Comparison of ENCODE assay signal across 10 mouse cellular contexts in genomic region chr2:115723452-115723851, GRCm38 (mm10).
A peak's percentile ranks its signal among the peaks of the same experiment; 100 is the strongest.
DNase-seq lines count a peak whose midpoint lies in the region; ATAC-seq and TF ChIP-seq lines count a peak whose summit lies in the region.
"Had no signal": no experiment of that assay in that cellular context is flagged by ENCODE, and none has a peak within 500 bp of the region (broad histone marks: within the 10 kb centered on the region; RNA-seq: fewer than 3 reads in every experiment).

No protein-coding gene starts in this region.

- WGBS in hindbrain, embryonic 14.5 days: 12% methylated on average over 8 of the region's 8 CpGs
- WGBS in hindbrain, embryonic 12.5 days: 18% methylated on average over 8 of the region's 8 CpGs
- WGBS in stomach, embryonic 14.5 days: 28% methylated on average over 8 of the region's 8 CpGs
- WGBS in stomach, postnatal 0 days: 27% methylated on average over 8 of the region's 8 CpGs
- WGBS in kidney, postnatal 0 days: 47% methylated on average over 8 of the region's 8 CpGs

- TF ChIP-seq CTCF in stomach, postnatal 0 days (IDR thresholded peaks at IDR 0.05; ENCODE audit: low read depth): no peak
- TF ChIP-seq CTCF in kidney, postnatal 0 days (IDR thresholded peaks at IDR 0.05; ENCODE audit: low read depth): no peak

- H3K27ac ChIP-seq in hindbrain, embryonic 14.5 days: no peak overlapping the region
- H3K27ac ChIP-seq in hindbrain, embryonic 12.5 days: no peak overlapping the region
- H3K27ac ChIP-seq in stomach, embryonic 14.5 days (ENCODE audit: low read length): peak overlapping the region; percentile 15; the same call in 1 of the 2 replicates
- no peak overlapping the region for H3K27ac ChIP-seq in stomach, postnatal 0 days (replicated peaks)
- no peak overlapping the region for H3K27ac ChIP-seq in kidney, postnatal 0 days

- no peaks in the 10 kb centered on the region for H3K27me3 ChIP-seq in hindbrain, embryonic 14.5 days (ENCODE audit: control insufficient read depth, insufficient read depth, low read length)
- no peaks in the 10 kb centered on the region for H3K27me3 ChIP-seq in hindbrain, embryonic 12.5 days
- H3K27me3 ChIP-seq in stomach, embryonic 14.5 days (ENCODE audit: control insufficient read depth, insufficient read depth, low read length): no peaks in the 10 kb centered on the region
- H3K27me3 ChIP-seq in stomach, postnatal 0 days (ENCODE audit: control insufficient read depth, insufficient read depth, low read length): no peaks in the 10 kb centered on the region
- H3K27me3 ChIP-seq in kidney, postnatal 0 days (ENCODE audit: insufficient read depth, low read length): no peaks in the 10 kb centered on the region

- H3K4me3 ChIP-seq in hindbrain, embryonic 14.5 days (replicated peaks; ENCODE audit: low read length): no peak overlapping the region
- H3K4me3 ChIP-seq in hindbrain, embryonic 12.5 days: no peak overlapping the region
- H3K4me3 ChIP-seq in stomach, embryonic 14.5 days (ENCODE audit: low read depth, low read length): no peak overlapping the region
- no peak overlapping the region for H3K4me3 ChIP-seq in stomach, postnatal 0 days (ENCODE audit: low read depth, low read length)
- H3K4me3 ChIP-seq in kidney, postnatal 0 days (replicated peaks; ENCODE audit: low read depth, low read length): no peak overlapping the region

- no peak overlapping the region for H3K9ac ChIP-seq in hindbrain, embryonic 14.5 days
- H3K9ac ChIP-seq in hindbrain, embryonic 12.5 days: no peak overlapping the region
- no peak overlapping the region for H3K9ac ChIP-seq in stomach, embryonic 14.5 days (replicated peaks; ENCODE audit: low read depth, low read length)
- no peak overlapping the region for H3K9ac ChIP-seq in stomach, postnatal 0 days (ENCODE audit: low read length)
- H3K9ac ChIP-seq in kidney, postnatal 0 days (ENCODE audit: low read depth, low read length): no peak overlapping the region

- 0 out of 2 replicates have a peak, but pooled peaks cover 4% of the 10 kb centered on the region for H3K9me3 ChIP-seq in hindbrain, embryonic 14.5 days (ENCODE audit: control insufficient read depth, low read length)
- peaks cover 8% of the 10 kb centered on the region; the same call in 1 of the 2 replicates for H3K9me3 ChIP-seq in hindbrain, embryonic 12.5 days (replicated peaks)
- H3K9me3 ChIP-seq in stomach, embryonic 14.5 days (ENCODE audit: control insufficient read depth, low read depth, low read length): peaks cover 7% of the 10 kb centered on the region; the same call in 1 of the 2 replicates
- H3K9me3 ChIP-seq in stomach, postnatal 0 days (ENCODE audit: control insufficient read depth, low read length): no peaks in the 10 kb centered on the region
- peaks cover 5% of the 10 kb centered on the region for H3K9me3 ChIP-seq in kidney, postnatal 0 days (replicated peaks; ENCODE audit: low read length)

- no peaks in the 10 kb centered on the region for H3K36me3 ChIP-seq in hindbrain, embryonic 14.5 days (replicated peaks; ENCODE audit: control insufficient read depth, insufficient read depth)
- no peaks in the 10 kb centered on the region for H3K36me3 ChIP-seq in hindbrain, embryonic 12.5 days
- H3K36me3 ChIP-seq in stomach, embryonic 14.5 days (ENCODE audit: control insufficient read depth, insufficient read depth, low read length): no peaks in the 10 kb centered on the region; the same call in 1 of the 2 replicates
- H3K36me3 ChIP-seq in stomach, postnatal 0 days (ENCODE audit: control insufficient read depth, insufficient read depth, low read length): no peaks in the 10 kb centered on the region
- H3K36me3 ChIP-seq in kidney, postnatal 0 days (ENCODE audit: insufficient read depth, low read length): no peaks in the 10 kb centered on the region

- H3K4me2 ChIP-seq in hindbrain, embryonic 14.5 days (replicated peaks): no peak overlapping the region
- H3K4me2 ChIP-seq in hindbrain, embryonic 12.5 days (replicated peaks): no peak overlapping the region
- H3K4me2 ChIP-seq in stomach, embryonic 14.5 days (replicated peaks; ENCODE audit: low read depth, low read length): no peak overlapping the region
- H3K4me2 ChIP-seq in stomach, postnatal 0 days (replicated peaks; ENCODE audit: low read depth): no peak overlapping the region
- H3K4me2 ChIP-seq in kidney, postnatal 0 days (ENCODE audit: low read length): no peak overlapping the region

- peaks cover 12% of the 10 kb centered on the region; the same call in 1 of the 2 replicates for H3K4me1 ChIP-seq in hindbrain, embryonic 14.5 days (replicated peaks; ENCODE audit: control insufficient read depth, insufficient read depth, low read length)
- peaks cover 25% of the 10 kb centered on the region for H3K4me1 ChIP-seq in hindbrain, embryonic 12.5 days
- peaks cover 10% of the 10 kb centered on the region; the same call in 1 of the 2 replicates for H3K4me1 ChIP-seq in stomach, embryonic 14.5 days (ENCODE audit: control insufficient read depth, insufficient read depth, low read length)
- H3K4me1 ChIP-seq in stomach, postnatal 0 days (replicated peaks; ENCODE audit: control insufficient read depth, insufficient read depth): no peaks in the 10 kb centered on the region
- H3K4me1 ChIP-seq in kidney, postnatal 0 days (replicated peaks; ENCODE audit: insufficient read depth, low read length): no peaks in the 10 kb centered on the region

- DNase-seq in hindbrain, embryonic 14.5 days (ENCODE audit: low spot score): no peak
- DNase-seq in stomach, postnatal 0 days (ENCODE audit: low spot score): no peak
- peak; percentile 42 for DNase-seq in kidney, postnatal 0 days (ENCODE audit: low spot score)
- DNase-seq in urinary bladder, postnatal 25 days (ENCODE audit: low spot score): no peak
- DNase-seq in adrenal gland, postnatal 4 days (ENCODE audit: low spot score in 2 of 2): no peak
- DNase-seq: cerebellum, adult 2 months; lung, adult 2 months had no signal

- no peak for TF ChIP-seq EP300 in stomach, postnatal 0 days (optimal IDR thresholded peaks at IDR 0.05)

- peak; percentile 61; the same call in 1 of the 2 replicates for ATAC-seq in hindbrain, embryonic 14.5 days (ENCODE audit: low FRiP score)
- ATAC-seq in hindbrain, embryonic 12.5 days (ENCODE audit: low FRiP score): no peak
- ATAC-seq in stomach, embryonic 14.5 days (ENCODE audit: insufficient number of reproducible peaks, insufficient read depth, low FRiP score, low read depth): no peak
- ATAC-seq in stomach, postnatal 0 days (ENCODE audit: low FRiP score, low TSS enrichment): no peak
- no peak for ATAC-seq in kidney, postnatal 0 days (replicated peaks; ENCODE audit: low FRiP score, low read depth)
- no peak for ATAC-seq in CD4-positive, CD25-positive, alpha-beta regulatory T cell, adult 4 months
